Mouse (Mus musculus): ENCODE results near the gene Fam169b. TPM values are rescaled to one million over a fixed set of nuclear protein-coding genes. Genes with fewer than 3 reads are reported as not detected.
"Not testable (repeated sequence)": the region's sequence is repeated elsewhere in the genome, so short reads cannot be mapped to it uniquely, and the experiment has no call there.

The Fam169b gene
- polyA plus RNA-seq, 1 experiment from 2014 or later: 0.64 TPM

DNA sequence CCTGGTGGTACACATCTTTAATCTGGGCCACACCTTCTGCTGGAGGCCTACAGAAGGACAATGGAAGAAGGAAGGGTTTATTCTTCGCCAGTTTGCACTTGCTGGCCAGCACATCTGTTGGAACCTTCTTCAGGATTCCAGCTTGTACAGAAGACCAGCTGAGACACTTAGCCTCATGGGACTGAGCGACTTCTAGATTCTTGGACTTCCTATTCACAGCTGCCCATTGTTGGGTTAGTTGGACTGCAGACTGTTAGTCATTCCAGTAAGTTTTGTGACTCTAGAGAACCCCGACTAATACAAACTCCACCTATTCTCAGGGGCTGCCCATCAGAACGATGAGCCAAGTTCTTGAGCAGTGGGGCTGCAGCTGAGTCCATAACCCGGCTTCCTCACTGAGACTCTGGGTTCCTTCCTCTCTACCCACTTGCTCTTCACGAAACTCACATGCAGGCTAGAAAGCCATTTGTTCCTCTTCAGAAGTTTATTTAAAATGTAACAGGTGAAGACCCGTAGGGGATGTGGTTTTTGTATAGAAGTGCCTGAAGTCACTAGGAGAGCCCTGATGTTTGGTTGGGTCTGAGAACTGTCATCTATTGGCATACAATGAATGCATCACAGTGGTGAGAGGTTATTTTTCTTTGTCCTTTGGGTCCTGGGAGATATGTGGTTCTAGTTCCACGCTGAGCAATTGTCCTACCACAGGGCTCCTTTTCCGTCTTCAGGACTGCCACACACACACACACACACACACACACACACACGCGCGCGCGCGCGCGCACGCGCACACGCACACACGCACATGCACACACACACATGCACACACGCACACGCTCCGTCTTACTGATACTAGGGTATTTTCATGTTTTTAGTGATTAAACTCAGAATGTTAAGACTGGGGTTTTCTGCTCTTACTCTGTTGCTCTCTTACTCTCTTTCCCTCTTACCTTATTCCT, 13.2 kb downstream of the Fam169b start:
- H3K27me3 ChIP-seq (ENCODE audit: insufficient read depth, low read length): no peaks in the 10 kb centered on the region
- no peak for ATAC-seq (replicated peaks; ENCODE audit: low FRiP score, low read depth)
- no peaks in the 10 kb centered on the region for H3K9me3 ChIP-seq (replicated peaks; ENCODE audit: low read length)
- H3K4me2 ChIP-seq (ENCODE audit: low read length): no peak overlapping the region
- no peak overlapping the region for H3K9ac ChIP-seq (ENCODE audit: low read depth, low read length)
- no peaks in the 10 kb centered on the region for H3K36me3 ChIP-seq (ENCODE audit: insufficient read depth, low read length)
- DNase-seq (ENCODE audit: low spot score): no peak
- no peak for TF ChIP-seq CTCF (IDR thresholded peaks at IDR 0.05; ENCODE audit: low read depth)
- WGBS: 91% methylated on average over 24 of the region's 24 CpGs
- no peaks in the 10 kb centered on the region; the same call in 1 of the 2 replicates for H3K4me1 ChIP-seq (replicated peaks; ENCODE audit: insufficient read depth, low read length)
- no peak overlapping the region for H3K4me3 ChIP-seq (replicated peaks; ENCODE audit: low read depth, low read length)
- no peak overlapping the region for H3K27ac ChIP-seq

DNA sequence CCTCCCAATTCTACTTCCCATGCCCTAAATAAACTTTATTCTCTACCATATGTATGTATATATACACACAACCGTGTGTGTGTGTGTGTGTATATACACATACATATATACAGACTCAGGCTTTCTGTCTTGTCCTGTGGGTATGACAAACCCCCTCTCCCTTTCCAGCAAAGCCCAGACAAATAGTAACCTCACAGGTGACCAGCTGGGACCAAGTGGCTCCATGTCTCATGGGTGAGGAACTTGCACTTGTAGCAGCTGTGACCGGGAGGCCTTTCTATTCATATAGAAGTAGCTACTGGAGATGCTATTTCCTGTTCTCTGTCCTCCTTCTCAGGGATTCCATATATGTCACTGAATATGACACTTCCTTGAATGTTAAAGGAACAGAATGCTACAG, 13.9 kb downstream of the Fam169b start:
- H3K27ac ChIP-seq: no peak overlapping the region
- no peak for TF ChIP-seq CTCF (IDR thresholded peaks at IDR 0.05; ENCODE audit: low read depth)
- WGBS: 84% methylated on average over 2 of the region's 2 CpGs

DNA sequence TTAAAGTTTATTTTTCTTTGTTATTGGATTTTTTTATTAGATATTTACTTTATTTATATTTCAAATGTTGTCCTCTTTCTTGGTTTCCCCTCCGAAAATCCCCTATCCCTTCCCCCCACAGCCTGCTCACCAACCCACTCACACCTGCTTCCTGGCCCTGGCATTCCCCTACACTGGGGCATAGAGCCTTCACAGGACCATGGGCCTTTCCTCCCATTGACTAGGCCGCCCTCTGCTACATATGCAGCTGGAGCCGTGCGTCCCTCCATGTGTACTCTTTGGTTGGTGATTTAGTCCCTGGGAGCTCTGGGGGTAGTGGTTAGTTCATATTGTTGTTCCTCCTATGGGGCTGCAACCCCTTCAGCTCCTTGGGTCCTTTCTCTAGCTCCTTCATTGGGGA, 14.4 kb downstream of the Fam169b start:
- H3K9ac ChIP-seq (ENCODE audit: low read depth, low read length): not testable (repeated sequence)

More for the DNA sequence above, 13.9 kb downstream of the Fam169b start:
- no peaks in the 10 kb centered on the region; the same call in 1 of the 2 replicates for H3K4me1 ChIP-seq (replicated peaks; ENCODE audit: insufficient read depth, low read length)
- ATAC-seq (replicated peaks; ENCODE audit: low FRiP score, low read depth) (no peak), DNase-seq (ENCODE audit: low spot score) (no peak)
- H3K4me3 ChIP-seq (replicated peaks; ENCODE audit: low read depth, low read length): no peak overlapping the region
- no peaks in the 10 kb centered on the region for H3K36me3 ChIP-seq (ENCODE audit: insufficient read depth, low read length)
- H3K27me3 ChIP-seq (ENCODE audit: insufficient read depth, low read length): no peaks in the 10 kb centered on the region
- H3K4me2 ChIP-seq (ENCODE audit: low read length): no peak overlapping the region
- no peaks in the 10 kb centered on the region for H3K9me3 ChIP-seq (replicated peaks; ENCODE audit: low read length)
- no peak overlapping the region for H3K9ac ChIP-seq (ENCODE audit: low read depth, low read length)

DNA sequence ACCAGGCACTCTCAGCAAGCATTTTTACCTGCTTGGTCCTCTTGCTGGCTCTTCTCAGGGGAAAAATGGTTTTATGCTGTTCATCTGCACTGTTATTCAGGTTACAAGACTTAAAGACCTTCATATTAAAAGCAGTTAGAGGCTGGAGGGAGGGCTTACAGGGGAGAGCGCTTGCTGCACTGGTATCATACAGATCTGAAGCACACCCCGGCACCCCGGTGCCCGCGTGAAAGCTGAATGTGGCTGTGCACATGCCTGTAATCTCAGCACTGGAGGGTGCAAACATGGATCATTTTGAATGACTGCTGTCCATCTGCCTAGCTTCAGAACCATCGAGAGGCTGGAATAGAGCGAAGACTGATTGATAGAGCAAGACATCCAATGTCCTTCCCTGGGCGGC, 15.4 kb downstream of the Fam169b start:
- Histone ChIP-seq H3K36me3 (ENCODE audit: insufficient read depth, low read length) (no peaks in the 10 kb centered on the region), H3K9me3 (replicated peaks; ENCODE audit: low read length) (no peaks in the 10 kb centered on the region), H3K4me2 (ENCODE audit: low read length) (no peak overlapping the region), H3K4me3 (replicated peaks; ENCODE audit: low read depth, low read length) (no peak overlapping the region), H3K4me1 (replicated peaks; ENCODE audit: insufficient read depth, low read length) (no peaks in the 10 kb centered on the region; the same call in 1 of the 2 replicates), H3K27ac (no peak overlapping the region), H3K9ac (ENCODE audit: low read depth, low read length) (no peak overlapping the region), H3K27me3 (ENCODE audit: insufficient read depth, low read length) (no peaks in the 10 kb centered on the region)
- WGBS: 90% methylated on average over 8 of the region's 8 CpGs
- TF ChIP-seq CTCF (IDR thresholded peaks at IDR 0.05; ENCODE audit: low read depth): no peak
- no peak for ATAC-seq (replicated peaks; ENCODE audit: low FRiP score, low read depth)
- no peak for DNase-seq (ENCODE audit: low spot score)

More for the DNA sequence above, 14.4 kb downstream of the Fam169b start:
- not testable (repeated sequence) for ATAC-seq (replicated peaks; ENCODE audit: low FRiP score, low read depth); H3K4me2 ChIP-seq (ENCODE audit: low read length); DNase-seq (ENCODE audit: low spot score); H3K4me3 ChIP-seq (replicated peaks; ENCODE audit: low read depth, low read length); H3K27me3 ChIP-seq (ENCODE audit: insufficient read depth, low read length); H3K4me1 ChIP-seq (replicated peaks; ENCODE audit: insufficient read depth, low read length); H3K9me3 ChIP-seq (replicated peaks; ENCODE audit: low read length); H3K36me3 ChIP-seq (ENCODE audit: insufficient read depth, low read length); H3K27ac ChIP-seq
- WGBS: 87% methylated on average over 4 of the region's 4 CpGs

DNA sequence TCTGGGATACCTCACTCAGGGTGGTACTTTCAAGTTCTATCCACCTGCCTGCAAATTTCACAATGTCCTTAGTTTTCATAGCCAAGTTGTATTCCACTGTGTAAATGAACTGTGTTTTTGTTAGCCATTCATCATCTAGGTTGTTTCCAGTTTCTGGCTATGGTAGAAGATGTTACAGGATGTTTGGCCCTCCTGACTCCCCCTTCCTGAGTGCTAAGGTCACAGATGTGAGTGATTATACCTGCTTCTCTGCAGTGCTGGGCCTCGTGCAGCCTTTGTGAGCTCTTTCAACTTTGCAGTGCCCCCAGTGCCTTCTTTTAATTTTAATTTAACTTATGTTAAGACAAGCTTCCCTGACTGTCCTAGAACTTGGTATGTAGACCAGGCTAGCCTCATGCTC, 18.0 kb downstream of the Fam169b start:
- Histone ChIP-seq H3K9me3 (replicated peaks; ENCODE audit: low read length) (no peaks in the 10 kb centered on the region), H3K4me2 (ENCODE audit: low read length) (no peak overlapping the region), H3K9ac (ENCODE audit: low read depth, low read length) (no peak overlapping the region), H3K4me1 (replicated peaks; ENCODE audit: insufficient read depth, low read length) (no peaks in the 10 kb centered on the region), H3K27me3 (ENCODE audit: insufficient read depth, low read length) (no peaks in the 10 kb centered on the region), H3K27ac (no peak overlapping the region), H3K4me3 (replicated peaks; ENCODE audit: low read depth, low read length) (no peak overlapping the region), H3K36me3 (ENCODE audit: insufficient read depth, low read length) (no peaks in the 10 kb centered on the region)
- no peak for TF ChIP-seq CTCF (IDR thresholded peaks at IDR 0.05; ENCODE audit: low read depth)
- DNase-seq (ENCODE audit: low spot score): no peak
- no peak for ATAC-seq (replicated peaks; ENCODE audit: low FRiP score, low read depth)
- WGBS: 57% methylated on average over 1 of the region's 1 CpGs

DNA sequence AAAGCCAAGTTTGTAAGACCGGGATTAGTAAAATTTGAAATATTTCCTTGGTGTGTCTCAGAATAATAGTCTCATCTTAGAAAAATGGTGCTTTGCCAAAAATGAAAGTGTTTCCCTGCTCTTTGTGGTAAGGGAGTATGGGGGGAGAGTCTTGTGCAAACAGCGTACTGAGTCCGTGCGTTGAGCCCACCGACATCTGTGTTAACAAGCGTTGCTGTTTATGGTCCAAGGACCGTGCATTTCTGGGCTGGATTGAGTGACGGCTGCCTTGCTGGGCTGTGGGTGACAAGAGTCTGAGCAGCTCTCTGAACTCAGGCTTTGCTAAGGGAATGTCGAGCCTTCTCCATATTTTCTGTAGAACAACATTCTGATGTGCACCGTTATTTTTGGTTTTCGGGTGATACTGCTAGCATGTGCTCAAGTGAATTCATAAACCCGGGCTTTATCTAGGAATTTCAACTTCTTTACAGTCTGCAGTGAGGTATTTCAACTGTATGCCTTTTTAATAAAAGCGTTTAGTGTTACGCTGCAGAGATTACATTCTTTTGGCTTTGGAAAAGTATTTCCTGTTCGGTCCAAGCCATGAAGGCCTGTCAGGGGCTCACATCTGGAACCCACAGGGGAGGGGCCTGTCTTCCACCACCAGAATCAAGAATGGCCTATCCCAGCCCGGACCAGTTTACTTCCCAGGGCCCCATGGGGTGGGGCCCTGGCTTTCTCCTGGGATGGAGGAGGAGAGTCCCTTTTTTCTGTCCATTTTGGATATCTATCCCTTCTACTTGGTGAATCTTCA, 20.6 kb downstream of the Fam169b start:
- no peaks in the 10 kb centered on the region for H3K9me3 ChIP-seq (replicated peaks; ENCODE audit: low read length)
- no peaks in the 10 kb centered on the region for H3K27me3 ChIP-seq (ENCODE audit: insufficient read depth, low read length)
- no peak for TF ChIP-seq CTCF (IDR thresholded peaks at IDR 0.05; ENCODE audit: low read depth)
- H3K9ac ChIP-seq (ENCODE audit: low read depth, low read length): no peak overlapping the region
- 44% methylated on average over 16 of the region's 16 CpGs for WGBS
- peak overlapping the region; percentile 12; the same call in 1 of the 2 replicates for H3K4me2 ChIP-seq (ENCODE audit: low read length)
- ATAC-seq (replicated peaks; ENCODE audit: low FRiP score, low read depth) (no peak), DNase-seq (ENCODE audit: low spot score) (peak; percentile 74)
- H3K4me1 ChIP-seq (replicated peaks; ENCODE audit: insufficient read depth, low read length): no peaks in the 10 kb centered on the region
- no peak overlapping the region for H3K4me3 ChIP-seq (replicated peaks; ENCODE audit: low read depth, low read length)
- peak overlapping the region; percentile 10 for H3K27ac ChIP-seq
- no peaks in the 10 kb centered on the region for H3K36me3 ChIP-seq (ENCODE audit: insufficient read depth, low read length)
